Mouse (Mus musculus): ENCODE data around the gene Rpl10a. TPM values are rescaled to one million over a fixed set of nuclear protein-coding genes. Genes with fewer than 3 reads are reported as not detected.
"Not testable (repeated sequence)": the region's sequence is repeated elsewhere in the genome, so short reads cannot be mapped to it uniquely, and the experiment has no call there.

Gene Rpl10a
- polyA plus RNA-seq, 3 experiments from 2014 or later, result 514 to 941 (median 691) TPM

DNA sequence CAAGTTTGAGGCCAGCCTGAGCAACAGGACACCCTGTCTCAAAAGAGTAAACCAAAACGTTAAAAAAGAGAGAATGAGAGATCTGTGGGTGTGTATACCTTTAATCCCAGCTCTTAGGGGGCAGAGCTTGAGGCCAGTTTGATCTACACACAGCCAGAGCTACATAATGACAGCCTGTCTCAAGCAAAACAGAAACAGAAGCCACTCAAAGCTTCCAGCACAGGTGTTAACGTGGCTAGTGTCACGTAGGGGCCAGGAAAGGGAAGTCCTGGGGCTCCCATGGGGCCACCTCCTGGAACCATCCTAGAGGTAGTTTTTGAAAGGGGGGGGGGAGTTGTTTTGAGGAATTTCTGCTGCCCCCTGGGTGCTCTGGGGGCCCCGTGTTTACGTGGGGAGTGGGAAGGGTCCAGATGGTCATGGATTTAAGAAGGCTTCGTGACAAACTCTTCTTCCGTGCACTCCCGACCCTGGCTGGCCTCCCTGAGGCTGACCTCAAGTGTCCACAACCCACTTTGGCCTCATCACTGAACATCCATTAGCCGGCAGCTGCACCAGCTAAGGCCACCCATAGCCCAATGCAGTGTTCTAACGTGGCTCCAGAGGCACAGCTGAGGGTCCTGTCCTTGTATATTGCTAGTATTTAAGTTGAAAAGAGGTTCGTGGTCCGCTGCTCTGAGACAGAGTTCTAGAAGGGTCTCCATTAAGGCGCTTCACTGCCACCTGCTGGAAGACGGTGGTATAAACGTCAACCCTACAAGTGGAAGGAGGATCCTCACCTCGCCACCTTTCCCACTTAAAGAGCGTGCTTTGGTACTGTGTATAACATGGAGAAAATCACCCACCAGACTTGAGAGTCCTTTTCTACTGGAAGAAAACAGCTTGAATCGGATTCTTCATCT lies 19.7 kb upstream of the Rpl10a start:
- ATAC-seq, result peak; percentile 37

GRCm38 (mm10) chr17:28310831-28311230 lies 17.4 kb upstream of the Rpl10a start:
- ATAC-seq, result no peak

DNA sequence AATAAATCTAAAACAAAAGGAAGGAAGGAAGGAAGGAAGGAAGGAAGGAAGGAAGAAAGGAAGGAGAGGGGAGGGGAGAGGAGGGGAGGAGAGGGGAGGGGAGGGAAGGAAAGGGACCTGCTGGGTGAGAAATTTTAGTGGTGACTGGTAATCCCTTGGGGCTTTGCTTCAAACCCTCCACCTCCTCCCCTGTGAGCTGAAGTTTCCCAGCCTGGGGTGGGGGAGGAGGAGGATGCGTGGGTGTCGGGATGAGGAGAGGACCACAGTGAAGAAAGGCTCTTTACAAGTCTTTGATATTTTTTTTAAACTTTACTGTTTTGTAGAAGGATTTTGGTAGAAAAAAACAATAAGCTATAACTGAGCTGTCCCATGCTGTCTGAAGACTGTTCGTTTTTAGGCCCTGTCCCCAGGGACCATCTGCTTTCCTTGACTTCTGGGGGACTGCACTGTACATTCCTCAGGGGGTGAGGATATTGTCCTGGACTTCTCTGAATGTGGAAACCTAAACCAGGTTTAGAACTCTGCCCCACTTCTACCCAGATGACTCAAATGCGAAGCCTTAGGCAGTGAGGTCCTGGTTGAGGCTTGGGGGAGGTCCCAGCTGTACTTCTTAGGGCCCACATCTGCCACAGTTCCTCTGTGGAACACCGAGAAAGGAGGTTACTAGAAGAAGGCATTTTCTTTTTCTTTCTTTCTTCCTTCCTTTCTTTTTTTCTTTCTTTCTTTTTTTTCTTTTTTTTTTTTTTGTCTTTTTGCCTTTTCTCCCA lies 16.7 kb upstream of the Rpl10a start:
- ATAC-seq, result no peak

DNA sequence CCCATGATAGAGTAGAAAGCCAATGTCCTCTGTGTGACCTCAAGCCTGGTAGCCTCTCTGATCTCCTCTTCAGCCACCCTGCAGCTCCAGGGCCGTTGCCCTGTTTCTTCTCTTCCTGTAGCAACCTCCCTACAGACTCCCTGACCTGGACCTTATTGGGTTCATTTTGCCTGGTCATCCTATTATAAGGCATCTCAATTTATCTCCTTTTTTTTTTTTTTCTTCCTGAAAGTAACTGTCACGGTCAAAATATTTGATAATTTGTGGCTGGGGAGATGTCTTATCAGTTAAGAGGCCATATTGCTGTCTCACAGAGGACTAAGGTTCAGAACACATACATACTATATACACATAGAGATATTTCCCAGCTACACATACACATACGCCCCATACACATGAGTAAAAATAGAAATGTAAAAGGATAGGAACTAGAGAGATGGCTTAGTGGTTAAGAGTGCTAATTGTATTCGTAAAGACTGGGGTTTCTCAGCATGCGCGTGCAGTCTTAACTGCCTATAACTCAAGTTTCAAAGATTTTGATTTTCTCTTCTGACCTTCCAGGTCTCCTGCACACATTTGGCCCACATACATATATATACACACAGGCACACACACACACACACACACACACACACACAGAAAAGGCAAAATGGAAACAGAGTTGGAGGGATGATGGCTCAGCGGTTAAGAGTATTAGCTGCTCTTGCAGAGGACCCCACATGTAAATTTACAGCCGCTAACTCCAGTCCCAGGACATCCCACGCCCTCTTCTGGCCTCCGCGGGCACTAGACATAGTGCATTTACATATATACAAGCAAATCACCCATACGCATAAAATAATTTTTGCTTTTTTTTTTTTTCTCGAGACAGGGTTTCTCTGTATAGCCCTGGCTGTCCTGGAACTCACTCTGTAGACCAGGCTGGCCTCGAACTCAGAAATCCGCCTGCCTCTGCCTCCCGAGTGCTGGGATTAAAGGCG lies 15.7 kb upstream of the Rpl10a start:
- ATAC-seq, result no peak

DNA sequence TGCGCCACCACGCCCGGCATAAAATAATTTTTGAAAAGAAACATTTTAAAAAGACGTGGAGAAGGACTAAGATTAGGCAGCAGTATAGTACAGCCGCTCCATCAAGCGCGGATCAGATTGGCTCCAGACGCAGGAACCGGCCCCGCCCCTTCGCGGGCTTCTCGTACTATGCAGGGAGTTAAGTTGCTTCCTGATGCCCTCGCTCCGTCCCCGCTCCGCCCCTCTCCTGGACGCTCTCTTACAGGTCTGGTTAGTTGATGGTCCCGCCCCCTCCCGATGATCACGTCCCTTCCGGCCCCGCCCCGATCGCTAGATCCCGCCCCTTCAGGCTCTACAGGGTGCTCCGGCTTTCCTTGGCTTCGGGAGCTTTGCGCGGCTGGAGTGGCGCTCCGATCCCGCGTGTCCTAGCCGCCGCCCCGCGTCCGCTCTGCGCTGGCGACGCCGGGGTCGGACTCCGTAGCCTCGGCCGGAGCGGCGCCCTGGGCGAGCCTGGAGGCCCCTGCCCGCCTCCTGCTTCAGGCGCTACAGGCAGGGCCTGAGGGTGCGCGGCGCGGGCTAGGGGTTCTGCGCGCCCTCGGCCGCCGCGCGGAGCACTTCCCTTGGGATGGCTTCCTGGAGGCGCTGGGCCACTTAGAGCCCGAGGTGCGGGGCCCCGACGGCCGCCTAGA lies 14.9 kb upstream of the Rpl10a start, which contains the start of gene Fance:
Fance (plus strand) TSS at position 308 of the 668 bp plus-strand sequence.
- peak; percentile 97 for ATAC-seq

DNA sequence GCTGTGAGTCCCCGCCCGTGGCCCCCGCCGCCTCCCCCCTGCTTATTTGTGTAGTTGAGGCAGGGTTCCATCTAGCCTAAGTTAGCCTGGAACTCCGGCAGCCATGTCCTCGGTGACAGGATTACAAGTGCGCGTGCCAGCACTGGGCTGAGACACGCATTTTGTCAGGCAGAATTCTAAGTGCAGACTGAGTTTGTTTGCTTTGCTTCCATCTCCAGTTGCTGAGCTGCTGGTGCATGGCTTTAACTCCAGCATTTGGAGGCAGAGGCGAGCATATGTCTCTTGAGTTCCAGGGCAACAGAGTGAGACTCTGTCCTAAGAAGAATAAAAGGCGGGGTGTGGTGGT lies 14.4 kb upstream of the Rpl10a start:
- no peak for ATAC-seq

- ATAC-seq, result no peak
Measured at GRCm38 (mm10) chr17:28315611-28316160, 12.6 kb upstream of the Rpl10a start.

DNA sequence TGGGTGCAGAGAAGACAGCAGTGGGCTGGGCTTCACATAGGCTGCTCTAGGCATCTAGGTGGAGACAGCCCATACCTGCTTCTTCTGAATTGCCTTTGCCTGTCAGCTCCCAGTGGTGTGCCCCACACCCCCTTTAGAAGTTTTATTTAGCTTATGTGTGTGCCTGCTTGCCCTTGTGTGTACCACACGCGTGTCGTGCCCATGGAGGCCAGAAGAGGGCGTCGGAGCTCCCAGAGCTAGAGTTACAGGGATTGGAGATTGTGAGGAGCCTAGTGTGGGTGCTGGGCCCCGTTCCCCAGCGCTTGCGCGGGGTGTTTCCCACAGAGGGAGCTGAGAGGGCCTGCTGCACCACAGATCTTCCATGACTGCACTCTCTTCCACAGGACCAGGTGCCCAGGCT lies 11.8 kb upstream of the Rpl10a start:
- no peak for ATAC-seq

DNA sequence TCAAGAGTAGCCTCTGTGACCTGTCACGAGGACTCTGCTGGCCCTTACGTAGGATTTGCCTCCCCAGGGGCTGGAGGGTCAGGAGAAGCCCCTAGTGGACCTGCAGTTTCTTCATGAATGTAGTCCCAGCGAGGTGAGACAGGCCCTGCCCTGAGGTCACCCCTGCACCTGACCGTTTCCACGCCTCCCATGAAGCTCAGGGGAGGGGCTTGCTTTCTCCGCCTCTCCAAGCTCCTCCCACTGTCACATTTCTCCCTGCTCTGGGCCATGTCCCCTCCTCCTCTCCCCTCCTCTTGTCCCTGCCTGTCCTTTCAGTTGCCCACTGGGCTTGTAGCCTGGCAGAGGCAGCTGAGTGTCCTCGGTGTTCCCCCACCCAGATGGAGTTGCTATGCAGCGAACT lies 11.2 kb upstream of the Rpl10a start:
- no peak for ATAC-seq

- ATAC-seq, result no peak
Measured at GRCm38 (mm10) chr17:28317725-28318124, 10.5 kb upstream of the Rpl10a start.

- ATAC-seq, result no peak
Measured at GRCm38 (mm10) chr17:28321700-28322099, 6.6 kb upstream of the Rpl10a start.

DNA sequence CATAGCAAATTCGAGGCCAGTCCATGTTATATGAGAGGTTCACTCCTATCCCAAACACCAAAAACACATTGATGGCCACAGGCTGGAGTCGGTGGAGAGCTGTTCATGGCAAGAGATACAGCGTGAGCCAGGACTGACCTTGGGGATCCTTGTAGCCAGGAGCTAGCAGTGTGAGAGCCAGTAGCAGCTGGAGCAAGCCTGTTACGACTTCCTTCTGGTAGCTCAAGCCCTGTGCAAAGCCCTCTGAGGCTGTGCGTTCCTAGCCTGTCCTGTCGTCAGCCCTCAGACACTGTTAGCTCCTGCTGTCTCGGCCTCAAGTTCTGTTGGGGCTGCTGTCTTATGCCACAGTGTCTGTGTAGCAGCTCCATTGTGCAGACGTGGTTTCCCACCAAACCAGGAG lies 4.5 kb upstream of the Rpl10a start:
- no peak for ATAC-seq

DNA sequence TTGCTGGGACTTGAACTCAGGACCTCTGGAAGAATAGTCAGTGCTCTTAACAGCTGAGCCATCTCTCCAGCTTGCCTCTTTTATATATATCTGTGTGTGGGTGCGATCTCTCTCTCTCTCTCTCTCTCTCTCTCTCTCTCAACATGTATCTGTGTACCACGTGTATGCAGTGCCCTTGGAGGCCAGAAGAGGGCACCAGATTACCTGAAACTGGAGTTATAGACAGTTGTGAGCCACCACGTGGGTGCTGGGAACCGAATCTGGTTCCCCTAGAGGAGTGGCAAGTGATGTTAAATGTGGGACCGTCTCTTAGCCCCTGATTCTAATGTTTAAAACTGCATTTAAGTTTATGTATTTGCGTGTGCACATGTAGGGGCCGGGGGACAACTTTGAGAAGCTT lies 3.9 kb upstream of the Rpl10a start:
- ATAC-seq, result not testable (repeated sequence)

- ATAC-seq, result no peak
Measured at GRCm38 (mm10) chr17:28325751-28326150, 2.5 kb upstream of the Rpl10a start.

- no peak for ATAC-seq
Measured at GRCm38 (mm10) chr17:28326951-28327350, 1.3 kb upstream of the Rpl10a start.

- no peak for ATAC-seq
Measured at GRCm38 (mm10) chr17:28327673-28328325, 472 bp upstream of the Rpl10a start.

DNA sequence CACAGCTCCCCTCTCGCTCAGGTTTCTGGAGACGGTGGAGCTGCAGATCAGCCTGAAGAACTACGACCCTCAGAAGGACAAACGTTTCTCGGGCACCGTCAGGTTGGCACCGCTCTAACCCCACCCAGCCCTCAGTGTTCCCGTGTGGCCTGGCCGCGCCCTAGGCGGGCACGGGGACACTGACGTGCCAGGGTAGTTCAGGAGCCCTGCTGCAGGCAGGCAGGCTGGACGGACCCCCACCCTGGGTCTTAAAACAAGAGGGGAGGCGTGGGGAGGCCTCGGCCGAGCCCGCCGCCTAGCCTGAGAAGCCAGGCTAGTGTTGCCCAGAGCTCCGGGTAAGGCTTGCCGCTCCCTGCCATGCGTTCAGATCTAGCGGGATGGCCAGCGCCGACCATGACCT lies 675 bp downstream of the Rpl10a start:
- ATAC-seq, result no peak

DNA sequence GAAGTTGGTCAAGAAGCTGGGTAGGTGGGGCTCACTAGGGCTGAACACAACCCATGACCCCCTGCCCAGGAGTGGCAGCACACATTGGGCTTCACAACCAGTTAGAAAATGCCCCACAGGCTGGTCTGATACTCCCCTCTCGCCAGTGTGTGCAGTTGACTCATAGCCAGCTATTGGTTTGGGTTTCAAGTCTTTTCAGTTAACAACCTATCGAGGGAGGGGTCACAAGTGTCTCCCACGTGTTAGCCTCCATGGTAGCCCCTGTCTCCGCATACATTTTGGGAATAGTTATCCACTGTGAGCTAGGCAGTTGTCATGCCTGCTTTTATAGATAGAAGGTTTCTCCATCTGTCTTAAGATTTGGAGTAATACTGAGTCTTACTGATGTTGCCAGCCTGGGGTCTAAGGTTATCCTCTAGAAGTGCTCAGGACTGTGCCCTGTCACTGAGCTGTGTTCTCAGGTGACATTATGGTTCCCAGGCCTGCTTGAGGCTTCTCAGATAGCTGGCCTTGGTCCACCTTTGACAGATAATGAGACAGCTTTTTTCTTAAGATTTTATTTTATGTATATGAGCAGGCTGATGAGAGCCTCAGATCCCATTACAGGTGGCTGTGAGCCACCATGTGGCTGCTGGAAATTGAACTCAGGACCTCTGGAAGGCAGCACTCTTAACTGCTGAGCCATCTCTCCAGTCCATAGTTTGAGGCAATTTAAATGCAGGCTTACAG lies 1.4 kb downstream of the Rpl10a start:
- ATAC-seq, result no peak

DNA sequence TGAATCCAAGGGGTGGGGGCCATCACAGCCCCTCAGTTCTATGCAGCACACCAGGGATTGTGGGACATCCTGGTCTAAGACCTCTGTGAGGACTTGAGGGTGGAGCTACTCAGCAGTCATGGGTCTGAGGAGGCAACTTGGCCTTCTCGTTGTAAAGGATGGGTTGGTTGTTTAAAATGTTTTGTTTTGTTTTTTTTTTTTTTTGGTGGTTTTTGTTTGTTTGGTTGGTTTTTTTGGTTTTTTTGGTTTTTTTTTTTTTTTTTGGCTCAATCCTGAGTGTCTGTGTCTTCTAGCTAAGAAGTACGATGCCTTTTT lies 1.9 kb downstream of the Rpl10a start:
- ATAC-seq, result no peak

DNA sequence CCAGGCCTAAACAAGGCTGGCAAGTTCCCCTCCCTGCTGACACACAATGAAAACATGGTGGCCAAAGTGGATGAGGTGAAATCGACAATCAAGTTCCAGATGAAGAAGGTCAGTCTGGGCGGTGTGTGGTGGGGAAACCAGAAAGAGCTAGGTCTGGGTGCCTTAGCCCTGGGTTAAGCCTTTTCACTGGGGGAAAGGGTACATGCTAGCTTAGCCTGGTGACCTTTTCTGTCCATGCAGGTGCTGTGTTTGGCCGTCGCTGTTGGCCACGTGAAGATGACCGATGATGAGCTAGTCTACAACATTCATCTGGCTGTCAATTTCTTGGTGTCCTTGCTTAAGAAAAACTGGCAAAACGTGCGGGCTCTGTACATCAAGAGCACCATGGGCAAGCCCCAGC lies 2.3 kb downstream of the Rpl10a start:
- ATAC-seq, result not testable (repeated sequence)

All from inflammation-experienced regulatory T-cells, adult 6 months (primary cell).